Mouse (Mus musculus) liver, embryonic 14.5 days (tissue): ENCODE results near the gene Tmem236.

ENCODE experiments used
- CTCF ChIP-seq: IDR thresholded peaks from 2 replicates; pipeline ENCODE4 v1.5.1; 2016; ENCODE audit warnings: antibody characterized with exemption, low read depth, control low read depth
- EP300 ChIP-seq: IDR thresholded peaks from 2 replicates; pipeline ENCODE4 v1.6.1; 2016; ENCODE audit warnings: antibody characterized with exemption, low read depth

- TF ChIP-seq CTCF: no peak
- no peak for TF ChIP-seq EP300
These were observed 63.4 kb downstream of the Tmem236 start for GRCm38 (mm10) chr2:14237723-14238122.
